Mouse (Mus musculus): ENCODE measurements around the gene Cyp4a32. TPM values are rescaled to one million over a fixed set of nuclear protein-coding genes. Genes with fewer than 3 reads are reported as not detected.
"Not testable (repeated sequence)": the region's sequence is repeated elsewhere in the genome, so short reads cannot be mapped to it uniquely, and the experiment has no call there.

Gene Cyp4a32
- total RNA-seq, 2 experiments from 2014 or later, result not detected

DNA sequence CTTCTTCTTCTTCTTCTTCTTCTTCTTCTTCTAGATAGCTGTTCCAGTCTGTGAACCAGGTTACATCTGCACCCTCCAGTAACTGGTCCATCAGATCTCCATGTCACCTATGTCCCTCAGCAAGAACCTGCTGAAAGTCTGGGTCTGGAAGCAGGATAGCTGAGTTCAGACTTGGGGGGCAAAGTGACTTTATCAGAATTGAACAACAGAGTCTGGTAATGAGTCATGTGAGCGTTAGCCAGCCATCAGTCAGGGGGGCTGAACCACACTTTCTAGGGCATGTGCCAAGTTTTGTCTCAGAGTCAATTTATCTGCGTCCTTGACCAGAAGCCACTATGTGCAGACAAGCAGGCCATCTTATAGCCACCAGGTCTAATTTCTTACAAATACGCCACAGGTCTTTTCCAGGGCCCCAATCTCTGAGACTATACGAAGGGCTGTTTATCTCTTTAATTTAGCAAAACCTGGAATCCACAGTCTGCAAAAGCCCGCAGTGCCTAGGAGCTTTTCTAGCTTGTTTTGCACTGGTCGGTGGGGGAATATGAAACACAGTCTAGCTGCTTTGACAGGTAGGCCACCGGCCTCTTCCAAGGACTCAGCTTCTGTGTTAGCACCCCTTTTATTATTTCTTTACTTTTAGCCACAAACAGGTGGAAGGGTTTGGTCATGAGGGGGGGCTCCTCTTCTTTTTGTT is 55.2 kb downstream of the Cyp4a32 start:
- ATAC-seq (replicated peaks; ENCODE audit: low FRiP score, poor library complexity, severe bottlenecking), result not testable (repeated sequence)

DNA sequence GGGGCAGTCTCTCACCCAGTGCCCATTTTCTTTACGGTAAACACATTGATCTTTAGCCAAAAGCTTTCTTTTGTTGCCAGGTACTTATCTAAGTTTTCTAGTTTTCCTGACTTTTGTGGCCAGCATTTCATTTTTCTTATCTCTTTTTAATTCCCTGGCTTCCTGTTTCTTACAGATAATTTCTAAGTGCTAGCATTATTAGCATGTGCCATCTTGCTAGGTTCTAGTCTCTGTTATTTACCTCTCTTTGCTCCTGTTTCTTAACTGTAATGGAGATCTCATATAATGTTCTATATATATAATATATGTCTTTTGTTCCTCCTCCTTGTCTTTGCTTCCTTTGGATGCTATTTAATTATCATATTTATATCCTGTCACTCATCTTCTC is 55.8 kb downstream of the Cyp4a32 start:
- not testable (repeated sequence) for ATAC-seq (replicated peaks; ENCODE audit: low FRiP score, poor library complexity, severe bottlenecking)

DNA sequence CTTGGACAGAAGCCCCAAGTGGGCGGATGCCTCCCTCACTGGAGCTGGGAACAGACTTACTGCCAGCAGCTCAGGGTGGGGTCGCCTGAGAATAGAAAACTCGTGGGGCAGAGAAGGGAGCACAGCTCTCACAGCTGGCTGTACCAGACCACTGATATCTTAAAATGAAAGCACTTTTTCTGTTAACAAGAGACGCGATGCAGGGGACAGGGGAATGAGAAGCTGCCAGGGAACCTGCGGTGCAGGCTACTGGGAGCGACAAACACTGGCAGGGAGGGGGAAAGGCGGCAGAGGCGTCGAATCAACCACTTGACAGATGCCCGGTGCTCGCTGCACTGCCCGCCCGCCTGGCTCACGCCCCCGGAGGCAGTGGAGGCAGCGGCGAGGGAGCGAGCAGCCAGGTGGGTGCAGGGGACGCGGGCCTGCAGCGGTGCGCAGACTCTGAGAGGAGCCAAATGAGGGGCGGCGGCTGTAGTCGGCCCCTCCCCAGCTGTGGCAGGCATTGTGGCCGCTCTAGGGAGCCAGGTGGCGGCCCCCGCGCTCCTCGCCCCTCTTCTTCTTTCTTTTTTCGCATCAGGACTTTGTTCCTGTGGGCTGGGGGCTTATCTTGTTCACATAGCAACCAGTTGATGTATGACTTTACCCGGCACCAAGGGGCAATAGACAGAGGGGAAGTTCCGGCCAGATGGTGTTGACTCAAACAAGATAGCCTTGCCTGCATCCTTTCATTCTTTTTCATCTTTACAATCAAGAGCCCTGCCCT is 56.5 kb downstream of the Cyp4a32 start:
- peak; percentile 59; the same call in 1 of the 2 replicates for ATAC-seq (replicated peaks; ENCODE audit: low FRiP score, poor library complexity, severe bottlenecking)

DNA sequence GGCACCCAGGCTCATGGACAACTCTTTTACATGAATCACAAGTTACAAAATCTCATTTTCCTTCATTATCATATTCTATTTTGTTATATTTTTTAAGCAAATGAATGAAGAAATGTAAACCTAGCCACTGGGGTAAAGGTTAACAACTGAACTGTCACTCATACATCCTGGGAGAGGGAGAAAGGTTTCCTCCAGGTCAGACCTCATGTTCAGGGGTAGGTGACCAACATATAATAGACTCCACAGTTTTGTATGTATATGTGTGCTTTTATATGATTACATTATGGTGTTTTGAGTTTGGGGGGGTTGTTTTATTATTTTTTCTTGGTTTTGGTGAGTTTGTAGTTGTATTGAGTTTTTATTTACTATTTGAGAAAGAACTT is 57.1 kb downstream of the Cyp4a32 start:
- no peak for ATAC-seq (replicated peaks; ENCODE audit: low FRiP score, poor library complexity, severe bottlenecking)

DNA sequence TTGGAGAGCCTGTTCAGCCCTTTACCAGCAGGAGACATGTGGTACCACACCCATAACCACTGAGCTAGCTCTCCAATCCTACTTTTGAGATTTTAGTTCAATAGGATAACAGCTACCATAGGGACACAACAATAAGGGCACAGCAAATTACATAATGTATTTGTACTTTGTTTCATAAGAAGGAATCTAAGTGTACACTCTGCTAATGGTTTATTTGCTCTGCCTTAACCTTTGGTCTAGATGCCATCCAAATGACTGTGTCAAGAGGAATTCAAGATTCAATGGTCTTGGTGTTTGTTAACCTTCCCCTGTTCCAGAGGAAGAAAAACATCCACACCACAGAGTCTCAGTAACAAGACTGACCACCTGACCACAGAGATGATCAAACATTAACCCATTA is 58.4 kb downstream of the Cyp4a32 start:
- no peak for ATAC-seq (replicated peaks; ENCODE audit: low FRiP score, poor library complexity, severe bottlenecking)

Other genes with a start within 250 kb of the Cyp4a32 start
- not detected in 2 replicates for gene Cyp4a12b, start 189.3 kb upstream of the Cyp4a32 start, total RNA-seq (2015; ENCODE audit: low replicate concordance)
- gene Cyp4a12b, start 189.3 kb upstream of the Cyp4a32 start, total RNA-seq (2017; ENCODE audit: low replicate concordance), result not detected in 2 replicates
- not detected in 2 replicates for gene Cyp4a30b, start 148.4 kb upstream of the Cyp4a32 start, total RNA-seq (2015; ENCODE audit: low replicate concordance)
- not detected in 2 replicates for gene Cyp4a30b, start 148.4 kb upstream of the Cyp4a32 start, total RNA-seq (2017; ENCODE audit: low replicate concordance)
- not detected in 2 replicates for gene Cyp4a14, start 104.8 kb upstream of the Cyp4a32 start, total RNA-seq (2015; ENCODE audit: low replicate concordance)
- gene Cyp4a14, start 104.8 kb upstream of the Cyp4a32 start, total RNA-seq (2017; ENCODE audit: low replicate concordance), result not detected in 2 replicates
- gene Cyp4a10, start 82.7 kb upstream of the Cyp4a32 start, total RNA-seq (2015; ENCODE audit: low replicate concordance), result not detected in 2 replicates
- gene Cyp4a10, start 82.7 kb upstream of the Cyp4a32 start, total RNA-seq (2017; ENCODE audit: low replicate concordance), result not detected in 2 replicates
- gene Cyp4a31, start 37.3 kb upstream of the Cyp4a32 start, total RNA-seq (2015; ENCODE audit: low replicate concordance), result not detected in 2 replicates
- gene Cyp4a31, start 37.3 kb upstream of the Cyp4a32 start, total RNA-seq (2017; ENCODE audit: low replicate concordance), result not detected in 2 replicates
- not detected in 2 replicates for gene Cyp4b1, start 46.8 kb downstream of the Cyp4a32 start, total RNA-seq (2015; ENCODE audit: low replicate concordance)
- not detected in 2 replicates for gene Cyp4b1, start 46.8 kb downstream of the Cyp4a32 start, total RNA-seq (2017; ENCODE audit: low replicate concordance)
- gene Efcab14, start 136.8 kb downstream of the Cyp4a32 start, total RNA-seq (2015; ENCODE audit: low replicate concordance), result 48.6 and 49.7 TPM in 2 replicates
- gene Efcab14, start 136.8 kb downstream of the Cyp4a32 start, total RNA-seq (2017; ENCODE audit: low replicate concordance), result 30.9 and 37.1 TPM in 2 replicates
- not detected in 2 replicates for gene Tex38, start 180.0 kb downstream of the Cyp4a32 start, total RNA-seq (2015; ENCODE audit: low replicate concordance)
- not detected in 2 replicates for gene Tex38, start 180.0 kb downstream of the Cyp4a32 start, total RNA-seq (2017; ENCODE audit: low replicate concordance)
- gene Atpaf1, start 183.8 kb downstream of the Cyp4a32 start, total RNA-seq (2015; ENCODE audit: low replicate concordance), result 4.2 and 5.8 TPM in 2 replicates
- gene Atpaf1, start 183.8 kb downstream of the Cyp4a32 start, total RNA-seq (2017; ENCODE audit: low replicate concordance), result 8.1 and 14.3 TPM in 2 replicates
- gene Mob3c, start 227.1 kb downstream of the Cyp4a32 start, total RNA-seq (2015; ENCODE audit: low replicate concordance), result 6.7 and 26.3 TPM in 2 replicates
- gene Mob3c, start 227.1 kb downstream of the Cyp4a32 start, total RNA-seq (2017; ENCODE audit: low replicate concordance), result 1.4 and 9.2 TPM in 2 replicates
- gene Mknk1, start 238.2 kb downstream of the Cyp4a32 start, total RNA-seq (2015; ENCODE audit: low replicate concordance), result 82.9 and 104 TPM in 2 replicates
- gene Mknk1, start 238.2 kb downstream of the Cyp4a32 start, total RNA-seq (2017; ENCODE audit: low replicate concordance), result 116 and 146 TPM in 2 replicates

Measured in erythroid progenitor cell, adult 5-6 weeks (primary cell).